Mouse (Mus musculus) embryonic facial prominence, embryonic 15.5 days (tissue): ENCODE data around the gene Actn1. TPM values are rescaled to one million over a fixed set of nuclear protein-coding genes. Genes with fewer than 3 reads are reported as not detected.

Experiments used
- ATAC-seq: fragments of 200-750 bp; cut with Nextera tagmentation; 2 replicates; pipeline ENCODE4 v1.8.0; 2017; ENCODE audit warnings: low read depth, moderate TSS enrichment; ENCODE audit not compliant: insufficient number of reproducible peaks, low FRiP score, low TSS enrichment
- H3K27ac ChIP-seq: fragments of 300-500 bp; sonication (generic); replicated peaks from 2 replicates; pipeline ENCODE4 v1.5.1; 2015; ENCODE audit warnings: mild to moderate bottlenecking, inconsistent platforms
- H3K27me3 ChIP-seq: fragments of 300-500 bp; sonication (generic); 2 replicates; pipeline ENCODE4 v1.6.1; 2015; ENCODE audit warnings: inconsistent platforms
- H3K36me3 ChIP-seq: fragments of 300-500 bp; sonication (generic); 2 replicates; pipeline ENCODE4 v1.6.1; 2015; ENCODE audit warnings: mild to moderate bottlenecking, inconsistent platforms
- H3K4me1 ChIP-seq: fragments of 300-500 bp; sonication (generic); 2 replicates; pipeline ENCODE4 v1.6.1; 2015; ENCODE audit warnings: inconsistent platforms
- H3K4me2 ChIP-seq: fragments of 300-500 bp; sonication (generic); replicated peaks from 2 replicates; pipeline ENCODE4 v1.6.1; 2015; ENCODE audit warnings: mild to moderate bottlenecking, inconsistent platforms
- H3K4me3 ChIP-seq: fragments of 300-500 bp; sonication (generic); replicated peaks from 2 replicates; pipeline ENCODE4 v1.5.1; 2015; ENCODE audit warnings: mild to moderate bottlenecking, inconsistent platforms
- H3K9ac ChIP-seq: fragments of 300-500 bp; sonication (generic); 2 replicates; pipeline ENCODE4 v1.6.1; 2015; ENCODE audit warnings: inconsistent platforms
- H3K9me3 ChIP-seq: fragments of 300-500 bp; sonication (generic); replicated peaks from 2 replicates; pipeline ENCODE4 v1.6.1; 2016; ENCODE audit warnings: inconsistent platforms
- WGBS: fragments of 180-500 bp; shearing (Covaris S2); methylation state at CpG from one replicate; pipeline ENCODE4 v1.1.7; 2015; 5-methylcytosine and 5-hydroxymethylcytosine counted together
- polyA plus RNA-seq: library from polyadenylated mRNA; unstranded; fragments of >200 nt; fragmentation: Nextera tagmentation; extraction: Ambion mirVana; gene quantifications from 2 replicates; pipeline ENCODE4 v1.2.1, GENCODE M21; 2015

Gene Actn1
- polyA plus RNA-seq, 1 experiment from 2014 or later = 35.6 TPM

DNA sequence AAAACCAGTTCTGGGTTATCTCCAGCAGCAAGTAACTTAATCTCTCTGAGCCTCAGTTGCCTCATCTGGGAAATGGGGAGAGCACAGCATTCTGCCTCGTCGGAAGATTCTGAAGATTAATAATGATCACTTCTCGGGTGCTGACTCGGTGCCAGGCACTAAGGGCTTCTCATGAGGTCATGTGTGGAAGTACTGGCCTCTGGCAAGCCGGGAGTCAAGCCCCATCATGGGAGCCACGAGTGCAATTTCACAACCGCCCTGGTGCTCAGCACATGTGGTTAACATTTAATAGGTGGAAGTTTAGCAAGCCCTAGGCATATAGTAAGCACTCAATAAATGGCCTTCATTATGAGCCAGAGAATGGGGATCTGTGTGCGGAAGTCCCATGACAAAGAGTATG lies 125.0 kb downstream of the Actn1 start:
- H3K4me1 ChIP-seq = peaks cover 45% of the 10 kb centered on the region
- no peaks in the 10 kb centered on the region for H3K27me3 ChIP-seq
- ATAC-seq = no peak
- no peaks in the 10 kb centered on the region for H3K9me3 ChIP-seq
- no peak overlapping the region for H3K9ac ChIP-seq
- H3K36me3 ChIP-seq = no peaks in the 10 kb centered on the region
- no peak overlapping the region for H3K4me3 ChIP-seq
- WGBS = 75% methylated on average over 8 of the region's 8 CpGs
- H3K27ac ChIP-seq = no peak overlapping the region
- no peak overlapping the region for H3K4me2 ChIP-seq

- no peak overlapping the region for H3K9ac ChIP-seq
- H3K27ac ChIP-seq = peak overlapping the region; percentile 97
- H3K4me2 ChIP-seq = peak overlapping the region; percentile 82
- no peak for ATAC-seq
- no peaks in the 10 kb centered on the region for H3K36me3 ChIP-seq
- no peaks in the 10 kb centered on the region for H3K9me3 ChIP-seq
- H3K27me3 ChIP-seq = no peaks in the 10 kb centered on the region
- peaks cover 51% of the 10 kb centered on the region for H3K4me1 ChIP-seq
- 40% methylated on average over 9 of the region's 9 CpGs for WGBS
- H3K4me3 ChIP-seq = peak overlapping the region; percentile 57
These were observed 127.1 kb downstream of the Actn1 start for GRCm38 (mm10) chr12:80133011-80133545.

GRCm38 (mm10) chr12:80132250-80133003 lies 127.7 kb downstream of the Actn1 start:
- WGBS = under 1% methylated on average over 65 of the region's 66 CpGs
- H3K4me1 ChIP-seq = peaks cover 47% of the 10 kb centered on the region
- H3K36me3 ChIP-seq = no peaks in the 10 kb centered on the region
- H3K27ac ChIP-seq = peak overlapping the region; percentile 97
- H3K9me3 ChIP-seq = no peaks in the 10 kb centered on the region
- peak overlapping the region; percentile 93 for H3K9ac ChIP-seq
- peak; percentile 85 for ATAC-seq
- H3K27me3 ChIP-seq = no peaks in the 10 kb centered on the region
- H3K4me3 ChIP-seq = peak overlapping the region; percentile 57
- H3K4me2 ChIP-seq = peak overlapping the region; percentile 82

DNA sequence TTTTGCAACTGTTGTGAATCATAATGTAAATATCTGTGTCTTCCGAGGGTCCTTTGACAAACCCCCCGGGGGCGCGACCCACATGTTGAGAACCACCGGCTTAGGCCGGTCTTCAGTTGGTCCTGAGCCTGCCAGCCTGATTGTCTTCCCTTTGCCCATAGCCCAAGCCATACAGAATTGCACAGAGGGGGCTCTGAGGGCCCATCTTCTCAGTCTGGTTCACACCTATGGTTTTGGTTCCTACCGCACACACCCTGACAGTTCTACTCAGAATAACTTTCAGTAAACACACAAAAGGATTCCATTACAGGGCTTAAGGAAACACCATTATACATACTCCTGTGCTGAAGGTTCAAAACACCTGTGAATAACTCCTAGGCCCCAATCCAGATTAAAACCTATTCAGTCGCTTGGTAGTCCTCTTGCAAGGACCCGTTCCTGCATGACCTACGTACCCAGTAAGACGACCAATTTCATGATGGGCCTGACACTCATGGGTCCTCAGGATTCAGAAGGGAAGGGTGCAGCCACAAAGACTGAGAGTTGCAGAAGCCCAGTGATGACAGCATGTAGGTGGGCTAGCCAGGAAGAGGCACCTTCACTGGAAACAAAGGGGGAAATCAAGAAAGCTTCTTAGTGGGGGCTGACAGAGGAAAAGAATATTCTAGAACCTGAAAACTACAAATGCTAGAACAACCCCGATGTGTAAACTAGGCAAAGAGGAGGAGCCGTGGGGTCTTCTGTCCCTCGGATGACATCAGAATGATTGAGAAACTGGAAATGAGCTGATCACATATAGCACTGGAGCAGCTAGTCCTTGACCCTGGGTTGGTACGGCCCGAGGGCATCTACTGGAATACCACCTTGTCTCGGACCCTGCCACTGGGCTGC lies 128.6 kb downstream of the Actn1 start:
- Histone ChIP-seq H3K36me3 (no peaks in the 10 kb centered on the region), H3K4me3 (peak overlapping the region; percentile 57), H3K9me3 (no peaks in the 10 kb centered on the region), H3K4me1 (peaks cover 43% of the 10 kb centered on the region), H3K9ac (no peak overlapping the region), H3K27ac (peak overlapping the region; percentile 97), H3K27me3 (no peaks in the 10 kb centered on the region), H3K4me2 (peak overlapping the region; percentile 82)
- ATAC-seq = no peak
- WGBS = 44% methylated on average over 17 of the region's 17 CpGs

GRCm38 (mm10) chr12:80130558-80131358 lies 129.4 kb downstream of the Actn1 start:
- Histone ChIP-seq H3K9ac (peak overlapping the region; percentile 23; the same call in 1 of the 2 replicates), H3K9me3 (no peaks in the 10 kb centered on the region), H3K4me1 (peaks cover 39% of the 10 kb centered on the region), H3K4me3 (no peak overlapping the region), H3K36me3 (no peaks in the 10 kb centered on the region), H3K27me3 (no peaks in the 10 kb centered on the region), H3K27ac (peak overlapping the region; percentile 97), H3K4me2 (peak overlapping the region; percentile 82)
- WGBS = 7% methylated on average over 5 of the region's 6 CpGs
- ATAC-seq = peak; percentile 61; the same call in 1 of the 2 replicates

- H3K36me3 ChIP-seq = no peaks in the 10 kb centered on the region
- no peak overlapping the region for H3K4me2 ChIP-seq
- no peaks in the 10 kb centered on the region for H3K27me3 ChIP-seq
- peak overlapping the region; percentile 97 for H3K27ac ChIP-seq
- no peak overlapping the region for H3K4me3 ChIP-seq
- WGBS = 95% methylated on average over 8 of the region's 8 CpGs
- no peaks in the 10 kb centered on the region for H3K9me3 ChIP-seq
- no peak overlapping the region for H3K9ac ChIP-seq
- H3K4me1 ChIP-seq = peaks cover 42% of the 10 kb centered on the region
- ATAC-seq = no peak
These were observed 130.6 kb downstream of the Actn1 start for GRCm38 (mm10) chr12:80129531-80129930.

DNA sequence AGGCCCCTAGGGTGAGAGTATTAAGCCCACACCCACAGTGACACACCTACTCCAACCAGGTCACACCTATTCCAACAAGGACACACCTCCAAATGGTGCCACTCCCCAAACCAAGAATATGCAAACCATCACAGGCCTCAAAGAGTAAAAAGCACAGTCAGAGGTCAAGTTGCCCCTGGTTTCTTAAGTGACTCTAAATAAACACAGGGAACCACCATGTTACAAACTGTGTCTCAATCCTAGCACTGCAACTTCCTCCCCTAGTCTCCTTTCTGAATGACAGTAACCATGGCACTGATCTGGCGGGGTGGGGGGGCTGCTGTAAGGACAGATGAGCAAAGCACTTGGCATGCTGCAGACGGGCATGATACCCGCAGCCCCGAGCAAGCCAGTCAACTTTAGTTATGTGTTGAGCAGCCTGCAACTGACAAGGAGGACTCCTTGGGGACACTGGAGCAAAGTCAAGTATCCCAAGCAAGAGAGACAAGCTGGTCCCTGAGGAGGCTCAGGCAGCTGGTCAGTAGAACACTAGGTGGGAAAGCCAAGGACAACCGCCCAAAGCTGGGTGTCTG lies 132.9 kb downstream of the Actn1 start:
- ATAC-seq = no peak
- no peak overlapping the region for H3K4me3 ChIP-seq
- peaks cover 58% of the 10 kb centered on the region for H3K4me1 ChIP-seq
- no peaks in the 10 kb centered on the region for H3K27me3 ChIP-seq
- H3K27ac ChIP-seq = no peak overlapping the region
- no peak overlapping the region for H3K9ac ChIP-seq
- H3K36me3 ChIP-seq = no peaks in the 10 kb centered on the region
- no peaks in the 10 kb centered on the region for H3K9me3 ChIP-seq
- H3K4me2 ChIP-seq = no peak overlapping the region
- 85% methylated on average over 5 of the region's 5 CpGs for WGBS

- no peaks in the 10 kb centered on the region for H3K27me3 ChIP-seq
- no peak overlapping the region for H3K9ac ChIP-seq
- H3K36me3 ChIP-seq = peaks cover 6% of the 10 kb centered on the region; the same call in 1 of the 2 replicates
- H3K27ac ChIP-seq = no peak overlapping the region
- 92% methylated on average over 5 of the region's 5 CpGs for WGBS
- no peak for ATAC-seq
- H3K4me3 ChIP-seq = no peak overlapping the region
- H3K4me1 ChIP-seq = peaks cover 44% of the 10 kb centered on the region
- H3K4me2 ChIP-seq = no peak overlapping the region
- no peaks in the 10 kb centered on the region for H3K9me3 ChIP-seq
These were observed 134.9 kb downstream of the Actn1 start for GRCm38 (mm10) chr12:80125316-80125715.

DNA sequence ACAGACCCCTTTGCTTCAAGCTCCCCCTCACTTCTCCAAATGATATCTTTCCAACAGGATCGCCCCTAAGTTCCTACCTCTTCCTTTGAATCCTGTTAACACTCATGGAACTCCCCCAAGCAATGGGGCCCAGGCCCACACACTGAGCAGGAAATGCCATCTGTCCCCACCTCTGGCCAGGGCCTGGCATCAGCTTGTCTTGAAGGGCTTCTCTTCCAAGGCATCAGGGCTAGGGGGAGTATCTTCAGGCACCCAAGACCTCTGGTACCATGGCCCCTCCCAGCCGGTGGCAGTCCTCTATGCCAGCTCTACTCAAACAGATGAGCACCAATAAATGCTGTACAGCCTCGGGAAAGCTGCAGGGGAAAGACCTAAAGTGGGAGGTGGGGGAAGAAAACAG lies 135.4 kb downstream of the Actn1 start:
- no peak for ATAC-seq
- no peaks in the 10 kb centered on the region for H3K9me3 ChIP-seq
- no peak overlapping the region for H3K9ac ChIP-seq
- H3K4me3 ChIP-seq = no peak overlapping the region
- H3K27me3 ChIP-seq = no peaks in the 10 kb centered on the region
- WGBS = 68% methylated on average over 3 of the region's 3 CpGs
- H3K4me2 ChIP-seq = no peak overlapping the region
- no peak overlapping the region for H3K27ac ChIP-seq
- H3K4me1 ChIP-seq = peaks cover 38% of the 10 kb centered on the region
- peaks cover 7% of the 10 kb centered on the region; the same call in 1 of the 2 replicates for H3K36me3 ChIP-seq

- H3K4me2 ChIP-seq = no peak overlapping the region
- no peaks in the 10 kb centered on the region for H3K27me3 ChIP-seq
- peak overlapping the region; percentile 17; the same call in 1 of the 2 replicates for H3K27ac ChIP-seq
- no peak overlapping the region for H3K4me3 ChIP-seq
- ATAC-seq = no peak
- no peak overlapping the region for H3K9ac ChIP-seq
- H3K9me3 ChIP-seq = no peaks in the 10 kb centered on the region
- 71% methylated on average over 3 of the region's 3 CpGs for WGBS
- peaks cover 7% of the 10 kb centered on the region; the same call in 1 of the 2 replicates for H3K36me3 ChIP-seq
- peaks cover 33% of the 10 kb centered on the region for H3K4me1 ChIP-seq
These were observed 136.0 kb downstream of the Actn1 start for GRCm38 (mm10) chr12:80124211-80124610.
